Mouse (Mus musculus) limb, embryonic 10.5 days (tissue): ENCODE results near the gene Cela3a. TPM values are rescaled to one million over a fixed set of nuclear protein-coding genes. Genes with fewer than 3 reads are reported as not detected.
"Not testable (repeated sequence)": the region's sequence is repeated elsewhere in the genome, so short reads cannot be mapped to it uniquely, and the experiment has no call there.

ENCODE experiments used
- DNase-seq: peaks from one replicate; pipeline ENCODE4 v3.0.0-alpha.2; 2017; ENCODE audit warnings: low spot score
- H3K27ac ChIP-seq: fragments of 300-500 bp; sonication (generic); 2 replicates; pipeline ENCODE4 v1.5.1; 2016; ENCODE audit warnings: mild to moderate bottlenecking
- H3K27me3 ChIP-seq: fragments of 300-500 bp; sonication (generic); 2 replicates; pipeline ENCODE4 v1.6.1; 2016; ENCODE audit warnings: low read depth, mild to moderate bottlenecking; ENCODE audit not compliant: poor library complexity, severe bottlenecking
- H3K36me3 ChIP-seq: fragments of 300-500 bp; sonication (generic); 2 replicates; pipeline ENCODE4 v1.6.1; 2016; ENCODE audit warnings: mild to moderate bottlenecking, moderate library complexity
- H3K4me1 ChIP-seq: fragments of 300-500 bp; sonication (generic); 2 replicates; pipeline ENCODE4 v1.6.1; 2016
- H3K4me3 ChIP-seq: fragments of 300-500 bp; sonication (generic); 2 replicates; pipeline ENCODE4 v1.5.1; 2016; ENCODE audit warnings: mild to moderate bottlenecking, moderate library complexity
- H3K9me3 ChIP-seq: fragments of 300-500 bp; sonication (generic); replicated peaks from 2 replicates; pipeline ENCODE4 v1.6.1; 2016; ENCODE audit warnings: mild to moderate bottlenecking
- WGBS: fragments of 180-500 bp; shearing (Covaris S2); methylation state at CpG from one replicate; pipeline ENCODE4 v1.1.7; 2016; 5-methylcytosine and 5-hydroxymethylcytosine counted together
- polyA plus RNA-seq: library from polyadenylated mRNA; unstranded; fragments of >200 nt; fragmentation: Nextera tagmentation; extraction: Ambion mirVana; gene quantifications from 2 replicates; pipeline ENCODE4 v1.2.1, GENCODE M21; 2016

Cela3a gene
- polyA plus RNA-seq, 1 experiment from 2014 or later, result not detected

DNA sequence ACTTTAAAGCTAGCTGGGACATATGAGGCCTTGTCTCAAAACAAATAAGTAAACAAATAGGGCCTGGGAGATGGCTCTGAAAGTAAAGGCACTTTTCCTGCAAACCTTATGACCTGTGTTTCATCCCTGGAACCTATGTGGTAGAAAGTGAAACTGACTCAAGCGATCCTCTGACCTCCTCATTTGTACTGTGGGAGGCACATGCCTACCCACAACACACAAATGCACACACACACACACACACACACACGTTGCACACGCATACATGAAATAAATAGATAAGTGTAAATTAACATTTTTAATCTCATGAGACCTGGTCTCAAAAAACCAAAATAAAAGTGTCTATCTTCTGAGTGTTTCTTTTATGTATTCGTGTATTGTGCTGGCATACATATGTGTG, 36.3 kb upstream of the Cela3a start:
- no peak for DNase-seq
- no peaks in the 10 kb centered on the region for H3K36me3 ChIP-seq
- H3K4me1 ChIP-seq, result 0 out of 2 replicates have a peak, but pooled peaks cover 9% of the 10 kb centered on the region
- no peaks in the 10 kb centered on the region for H3K27me3 ChIP-seq
- no peak overlapping the region for H3K4me3 ChIP-seq
- H3K9me3 ChIP-seq, result no peaks in the 10 kb centered on the region
- H3K27ac ChIP-seq, result no peak overlapping the region
- WGBS, result 89% methylated on average over 4 of the region's 4 CpGs

DNA sequence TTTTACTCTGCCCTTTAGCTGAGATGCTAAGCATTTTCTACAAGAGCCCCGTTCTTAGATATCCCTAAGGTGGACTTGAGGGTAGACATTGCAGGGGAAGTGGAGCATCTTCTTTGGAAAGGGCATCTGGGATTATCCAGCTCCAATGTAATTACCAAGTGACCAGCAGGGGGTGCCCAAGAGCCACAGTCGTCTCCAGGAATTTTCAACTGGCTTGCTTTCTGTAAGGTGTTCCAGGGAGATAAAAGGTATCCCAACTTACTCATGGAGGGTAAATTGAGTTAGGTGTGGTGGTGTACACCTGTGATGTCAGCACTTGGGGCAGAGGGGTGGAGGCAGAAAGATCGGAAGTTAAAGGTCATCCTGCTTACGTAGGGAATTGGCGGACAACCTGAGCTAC, 34.0 kb upstream of the Cela3a start:
- Histone ChIP-seq H3K9me3 (no peaks in the 10 kb centered on the region), H3K4me1 (0 out of 2 replicates have a peak, but pooled peaks cover 6% of the 10 kb centered on the region), H3K27ac (no peak overlapping the region), H3K4me3 (no peak overlapping the region), H3K27me3 (no peaks in the 10 kb centered on the region), H3K36me3 (no peaks in the 10 kb centered on the region)
- WGBS, result 34% methylated on average over 5 of the region's 5 CpGs
- peak; percentile 87 for DNase-seq

DNA sequence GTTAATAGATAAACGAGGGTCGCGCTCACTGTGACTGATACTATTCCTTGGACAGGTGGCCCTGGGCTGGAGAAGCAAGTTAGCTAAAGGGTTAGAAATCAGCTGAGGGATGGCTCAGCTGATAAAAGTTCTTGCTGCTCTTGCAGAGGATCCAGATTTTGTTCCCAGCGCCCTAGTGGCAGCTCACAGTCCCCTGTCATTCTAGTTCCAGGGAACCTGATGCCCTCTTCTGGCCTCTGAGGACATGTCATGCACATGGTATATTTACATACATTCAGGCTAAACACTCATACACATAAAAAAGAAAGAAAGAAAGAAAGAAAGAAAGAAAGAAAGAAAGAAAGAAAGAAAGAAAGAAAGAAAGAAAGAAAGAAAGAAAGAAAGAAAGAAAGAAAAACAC, 31.7 kb upstream of the Cela3a start:
- 79% methylated on average over 4 of the region's 4 CpGs for WGBS
- no peaks in the 10 kb centered on the region for H3K27me3 ChIP-seq
- H3K4me1 ChIP-seq, result no peaks in the 10 kb centered on the region
- H3K27ac ChIP-seq, result no peak overlapping the region
- H3K9me3 ChIP-seq, result no peaks in the 10 kb centered on the region
- no peak for DNase-seq
- no peaks in the 10 kb centered on the region for H3K36me3 ChIP-seq
- no peak overlapping the region for H3K4me3 ChIP-seq

DNA sequence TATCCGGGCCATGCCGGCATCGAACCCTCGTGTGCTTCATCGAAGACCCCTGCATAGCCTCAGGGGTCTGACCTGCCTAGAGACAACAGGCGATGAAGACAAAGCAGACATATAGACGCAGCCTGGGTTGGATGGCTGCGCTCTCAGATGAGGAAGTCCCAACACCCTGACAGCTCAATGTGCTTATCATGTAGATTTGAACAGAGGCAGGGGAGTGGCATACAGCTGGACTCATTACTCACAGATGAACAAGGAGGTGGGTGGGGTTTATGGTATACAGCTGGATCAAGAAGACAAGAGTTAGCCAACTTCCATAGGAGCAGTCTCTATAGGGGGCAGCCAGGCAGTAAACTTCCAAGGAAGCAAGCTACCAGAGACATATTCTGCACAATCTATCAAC, 29.3 kb upstream of the Cela3a start:
- Histone ChIP-seq H3K9me3 (no peaks in the 10 kb centered on the region), H3K36me3 (no peaks in the 10 kb centered on the region), H3K4me3 (no peak overlapping the region), H3K4me1 (no peaks in the 10 kb centered on the region), H3K27ac (no peak overlapping the region), H3K27me3 (no peaks in the 10 kb centered on the region)
- no peak for DNase-seq
- 93% methylated on average over 8 of the region's 8 CpGs for WGBS

DNA sequence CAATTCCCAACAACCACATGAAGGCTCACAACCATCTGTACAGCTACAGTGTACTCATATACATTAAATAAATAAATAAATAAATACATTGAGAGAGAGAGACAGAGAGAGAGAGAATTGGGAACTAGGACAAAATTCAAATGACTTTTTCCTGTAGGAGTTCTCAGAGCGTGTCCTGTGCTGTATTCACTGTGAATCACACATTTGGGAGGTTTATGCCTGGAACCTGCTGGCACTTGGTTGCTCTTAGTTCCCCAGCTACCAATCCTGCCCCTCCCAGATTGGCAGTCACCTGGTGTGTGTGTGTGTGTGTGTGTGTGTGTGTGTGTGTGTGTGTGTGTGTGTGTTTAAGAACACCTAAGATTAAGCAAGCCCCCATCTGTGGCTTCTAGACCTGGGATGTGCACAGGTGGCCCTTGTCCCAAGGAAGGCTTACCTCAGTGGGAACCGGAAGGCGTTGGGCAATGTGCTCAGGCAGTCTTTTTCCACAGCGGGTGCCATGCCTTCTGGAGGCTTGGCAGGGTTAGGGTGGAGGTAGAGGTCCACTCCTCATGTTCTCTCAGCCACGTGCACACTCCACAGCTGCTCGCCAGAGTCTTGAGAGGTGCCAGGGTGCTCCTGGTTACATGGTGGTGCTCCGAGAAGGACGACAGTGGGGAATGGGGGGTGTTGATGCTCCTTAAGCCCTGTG, 27.5 kb upstream of the Cela3a start:
- no peaks in the 10 kb centered on the region for H3K27me3 ChIP-seq
- 89% methylated on average over 8 of the region's 8 CpGs for WGBS
- H3K36me3 ChIP-seq, result no peaks in the 10 kb centered on the region
- H3K4me3 ChIP-seq, result no peak overlapping the region
- no peaks in the 10 kb centered on the region for H3K9me3 ChIP-seq
- DNase-seq, result no peak
- H3K27ac ChIP-seq, result no peak overlapping the region
- H3K4me1 ChIP-seq, result no peaks in the 10 kb centered on the region

DNA sequence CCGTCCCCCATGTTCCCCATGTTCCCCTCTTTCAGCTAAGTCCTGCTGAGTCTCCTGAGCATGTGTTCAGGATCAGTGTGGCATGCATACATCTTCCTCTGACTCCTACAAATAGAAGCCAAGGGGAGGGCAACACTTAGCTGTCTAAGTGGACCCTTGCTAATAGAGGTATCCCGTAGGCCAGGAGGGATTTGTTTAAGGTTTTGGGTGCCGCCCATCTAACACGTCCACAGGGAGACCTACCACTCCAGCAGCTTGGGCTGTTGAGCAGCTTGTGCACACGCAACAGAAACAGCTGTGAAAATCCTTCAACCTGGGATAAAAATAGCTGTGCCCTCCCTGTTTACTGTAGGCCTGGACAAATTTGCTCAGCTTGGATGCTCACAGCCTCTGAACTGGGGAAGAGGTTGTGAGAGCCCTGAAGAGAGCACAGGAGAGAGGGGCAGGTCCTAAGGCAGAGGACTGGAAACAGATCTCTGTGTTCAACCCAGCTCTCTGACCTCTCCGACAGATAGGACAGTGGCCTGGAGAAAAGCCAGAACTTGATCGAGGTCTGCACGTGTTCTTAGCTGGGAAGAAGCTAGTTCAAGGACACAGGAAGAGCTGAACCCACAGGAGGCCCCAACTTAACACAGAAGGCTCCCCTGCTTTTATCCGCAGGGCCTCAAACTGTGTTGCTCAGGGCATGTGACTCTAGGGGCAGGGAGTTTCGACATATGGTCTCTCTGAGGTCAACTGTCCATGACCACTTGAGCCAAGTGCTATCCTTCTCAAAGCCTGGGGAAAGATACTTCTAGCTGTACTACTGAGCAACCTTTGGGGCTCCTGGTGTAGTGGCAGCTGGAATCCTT, 23.3 kb upstream of the Cela3a start:
- WGBS, result 80% methylated on average over 10 of the region's 10 CpGs
- not testable (repeated sequence) for H3K36me3 ChIP-seq, H3K9me3 ChIP-seq, H3K4me3 ChIP-seq, DNase-seq, H3K27me3 ChIP-seq, H3K27ac ChIP-seq, H3K4me1 ChIP-seq

DNA sequence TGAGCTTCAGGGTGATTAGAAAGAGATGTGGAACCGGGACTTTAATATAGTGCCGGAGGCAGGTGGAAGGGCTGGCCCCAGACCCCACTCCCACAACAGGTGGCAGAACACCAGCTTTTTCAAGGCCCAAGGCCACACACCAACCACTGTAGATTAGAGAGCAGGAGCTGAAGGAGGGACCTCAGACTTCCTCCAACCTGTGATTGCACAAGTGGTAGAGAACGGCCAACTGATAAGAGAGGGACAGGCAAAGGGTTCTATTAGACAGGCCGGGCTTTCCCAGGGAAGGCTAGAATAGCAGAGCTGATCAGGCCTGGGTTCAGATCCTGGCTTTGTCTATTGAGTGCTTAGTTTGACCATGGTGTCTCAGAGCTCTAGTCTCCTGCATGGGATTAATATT, 20.9 kb upstream of the Cela3a start, which contains the start of gene Cela3b:
Gene Cela3b (minus strand): TSS at position 39 of the 400 bp plus-strand sequence.
- no peaks in the 10 kb centered on the region for H3K9me3 ChIP-seq
- 89% methylated on average over 4 of the region's 4 CpGs for WGBS
- H3K4me1 ChIP-seq, result no peaks in the 10 kb centered on the region

DNA sequence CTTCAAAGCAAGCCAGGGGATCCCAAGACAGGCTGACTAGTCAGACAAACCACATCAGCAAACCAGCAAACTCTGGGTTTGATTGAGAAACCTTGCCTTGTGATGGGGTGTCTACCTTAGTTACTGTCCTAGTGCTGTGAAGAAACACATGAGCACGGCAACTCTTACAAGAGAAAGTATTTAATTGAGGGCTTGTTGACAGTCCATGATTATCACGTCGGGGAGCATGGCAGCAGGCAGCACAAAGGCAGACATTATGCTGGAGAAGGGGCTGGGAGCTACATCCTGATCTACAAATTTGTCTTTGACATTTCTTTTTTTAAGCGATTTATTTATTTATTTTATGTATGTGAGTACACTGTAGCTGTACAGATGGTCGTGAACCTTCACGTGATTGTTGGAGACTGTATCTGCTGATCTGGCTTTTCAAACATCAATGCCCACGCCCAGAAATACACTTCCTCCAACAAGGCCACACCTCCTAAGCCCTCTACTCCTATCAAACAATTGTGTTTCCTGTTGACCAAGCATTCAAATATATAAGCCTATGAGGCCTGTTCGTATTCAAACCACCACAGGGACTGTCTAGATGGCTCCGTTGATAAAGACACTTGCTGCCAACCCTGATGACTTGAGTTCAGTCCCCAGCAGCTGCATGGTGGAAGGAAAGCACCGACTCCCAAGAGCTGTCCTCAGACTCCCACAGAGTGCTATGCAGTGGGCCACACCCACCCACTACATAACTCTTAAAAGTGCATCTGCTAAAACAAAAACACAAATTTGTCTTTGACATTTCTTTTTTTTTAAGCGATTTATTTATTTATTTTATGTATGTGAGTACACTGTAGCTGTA, 8.3 kb upstream of the Cela3a start:
- Histone ChIP-seq H3K4me1 (no peaks in the 10 kb centered on the region), H3K9me3 (no peaks in the 10 kb centered on the region), H3K27me3 (no peaks in the 10 kb centered on the region), H3K4me3 (no peak overlapping the region), H3K36me3 (no peaks in the 10 kb centered on the region), H3K27ac (no peak overlapping the region)
- 76% methylated on average over 11 of the region's 11 CpGs for WGBS
- DNase-seq, result no peak

More for the DNA sequence above, 20.9 kb upstream of the Cela3a start, which contains the start of gene Cela3b:
- no peak for DNase-seq
- H3K27me3 ChIP-seq, result no peaks in the 10 kb centered on the region
- H3K36me3 ChIP-seq, result no peaks in the 10 kb centered on the region
- no peak within 1 kb of the TSS for H3K4me3 ChIP-seq
- H3K27ac ChIP-seq, result no peak within 1 kb of the TSS

DNA sequence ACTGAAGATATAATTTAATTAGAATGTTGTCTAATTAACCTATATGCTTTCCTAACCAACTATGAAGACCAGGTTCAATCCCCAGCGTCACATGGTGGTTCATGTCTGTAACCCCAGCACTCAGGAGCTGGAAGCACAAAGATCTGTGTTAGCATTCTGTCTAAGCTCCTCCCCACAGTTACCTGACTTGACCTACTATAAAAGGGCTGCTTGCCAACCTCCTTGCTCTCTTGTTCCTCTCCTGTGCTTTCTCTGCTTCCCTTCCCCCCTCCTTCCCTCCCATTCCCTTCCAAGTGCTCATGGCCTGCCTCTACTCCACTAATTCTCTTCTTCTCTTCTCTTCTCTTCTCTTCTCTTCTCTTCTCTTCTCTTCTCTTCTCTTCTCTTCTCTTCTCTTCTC, 5.3 kb upstream of the Cela3a start:
- no peak for DNase-seq
- Histone ChIP-seq H3K27me3 (no peaks in the 10 kb centered on the region), H3K9me3 (no peaks in the 10 kb centered on the region), H3K4me3 (no peak overlapping the region), H3K27ac (no peak overlapping the region), H3K4me1 (no peaks in the 10 kb centered on the region), H3K36me3 (no peaks in the 10 kb centered on the region)
- 83% methylated on average over 1 of the region's 1 CpGs for WGBS

DNA sequence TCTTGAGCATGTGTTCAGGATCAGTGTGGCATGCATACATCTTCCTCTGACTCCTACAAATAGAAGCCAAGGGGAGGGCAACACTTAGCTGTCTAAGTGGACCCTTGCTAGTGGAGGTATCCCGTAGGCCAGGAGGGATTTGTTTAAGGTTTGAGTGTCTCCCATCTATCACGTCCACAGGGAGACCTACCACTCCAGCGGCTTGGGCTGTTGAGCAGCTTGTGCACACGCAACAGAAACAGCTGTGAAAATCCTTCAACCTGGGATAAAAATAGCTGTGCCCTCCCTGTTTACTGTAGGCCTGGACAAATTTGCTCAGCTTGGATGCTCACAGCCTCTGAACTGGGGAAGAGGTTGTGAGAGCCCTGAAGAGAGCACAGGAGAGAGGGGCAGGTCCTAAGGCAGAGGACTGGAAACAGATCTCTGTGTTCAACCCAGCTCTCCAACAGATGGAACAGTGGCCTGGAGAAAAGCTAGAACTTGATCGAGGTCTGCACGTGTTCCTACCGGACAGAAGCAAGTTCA, 2.7 kb upstream of the Cela3a start:
- not testable (repeated sequence) for H3K4me3 ChIP-seq, H3K27ac ChIP-seq, H3K4me1 ChIP-seq, H3K36me3 ChIP-seq, H3K27me3 ChIP-seq, DNase-seq, H3K9me3 ChIP-seq
- WGBS, result 86% methylated on average over 7 of the region's 7 CpGs

DNA sequence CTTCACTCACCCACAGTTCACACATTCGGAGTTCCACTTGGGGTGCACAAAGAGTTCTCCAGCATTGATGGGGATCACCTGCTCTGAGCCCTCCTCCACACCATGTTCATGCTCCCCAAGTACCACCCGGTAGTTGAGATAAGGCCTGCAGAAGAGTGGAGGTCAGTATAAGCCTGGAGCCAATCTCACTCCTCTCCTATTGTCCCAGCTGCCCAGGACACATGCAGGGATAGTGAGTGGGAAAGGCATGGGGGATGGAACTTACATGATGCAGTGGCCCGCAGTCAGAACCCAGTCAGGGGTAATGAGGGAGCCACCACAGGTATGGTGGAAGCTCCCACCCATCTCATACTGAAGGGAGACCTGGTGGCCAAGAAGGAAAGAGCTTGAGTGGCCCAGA, 4.0 kb downstream of the Cela3a start:
- DNase-seq, result no peak
- no peak overlapping the region for H3K4me3 ChIP-seq
- H3K4me1 ChIP-seq, result no peaks in the 10 kb centered on the region
- 89% methylated on average over 3 of the region's 3 CpGs for WGBS
- no peaks in the 10 kb centered on the region for H3K9me3 ChIP-seq
- no peaks in the 10 kb centered on the region for H3K36me3 ChIP-seq
- no peaks in the 10 kb centered on the region for H3K27me3 ChIP-seq
- no peak overlapping the region for H3K27ac ChIP-seq

DNA sequence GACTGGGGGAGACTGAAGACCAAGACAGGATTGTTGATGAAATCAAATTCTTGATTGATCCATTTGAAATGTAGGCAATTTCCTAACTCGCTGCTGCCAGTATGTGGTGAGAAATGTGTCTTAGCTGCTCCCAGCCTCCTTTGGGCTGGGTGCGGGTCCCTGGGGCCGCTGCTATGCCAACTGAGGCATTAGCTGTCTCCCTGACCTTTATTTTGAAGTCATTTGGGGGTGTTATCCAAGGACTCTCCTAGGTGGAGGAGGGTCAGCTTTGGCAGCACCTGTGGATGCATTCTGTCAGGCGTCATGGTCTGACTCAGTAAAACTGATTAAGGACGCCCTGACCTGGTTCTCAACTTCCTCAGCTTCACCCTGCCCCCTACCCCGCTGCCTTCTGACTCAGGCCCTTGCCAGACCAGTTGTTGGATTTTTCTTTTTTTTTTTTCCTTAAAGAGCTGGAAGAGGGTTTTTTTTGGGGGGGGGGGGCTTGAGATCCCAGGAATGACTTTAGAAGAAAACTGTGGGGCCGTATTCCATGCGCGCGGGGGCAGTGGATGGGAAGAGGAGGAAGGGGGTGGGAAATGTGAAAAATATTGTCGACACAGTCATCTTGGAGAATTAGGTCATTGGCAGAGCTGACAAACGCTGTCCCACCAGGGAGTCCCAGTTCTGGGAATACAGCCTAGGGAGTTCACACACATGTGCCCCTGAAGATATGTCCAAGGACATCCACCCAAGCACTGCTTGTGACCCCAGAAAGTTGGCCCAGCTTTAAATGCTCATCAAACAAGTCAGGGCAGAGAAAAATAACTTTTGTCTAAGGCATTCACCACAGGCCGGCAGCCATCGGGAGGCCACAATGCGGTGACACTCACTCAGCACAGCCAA, 12.7 kb downstream of the Cela3a start:
- no peaks in the 10 kb centered on the region for H3K27me3 ChIP-seq
- no peak overlapping the region for H3K27ac ChIP-seq
- H3K4me3 ChIP-seq, result no peak overlapping the region
- no peaks in the 10 kb centered on the region for H3K36me3 ChIP-seq
- no peaks in the 10 kb centered on the region for H3K9me3 ChIP-seq
- no peaks in the 10 kb centered on the region for H3K4me1 ChIP-seq
- DNase-seq, result no peak
- WGBS, result 78% methylated on average over 15 of the region's 15 CpGs
